Comparison of ENCODE assay signal across 11 mouse cellular contexts in the genomic region with DNA sequence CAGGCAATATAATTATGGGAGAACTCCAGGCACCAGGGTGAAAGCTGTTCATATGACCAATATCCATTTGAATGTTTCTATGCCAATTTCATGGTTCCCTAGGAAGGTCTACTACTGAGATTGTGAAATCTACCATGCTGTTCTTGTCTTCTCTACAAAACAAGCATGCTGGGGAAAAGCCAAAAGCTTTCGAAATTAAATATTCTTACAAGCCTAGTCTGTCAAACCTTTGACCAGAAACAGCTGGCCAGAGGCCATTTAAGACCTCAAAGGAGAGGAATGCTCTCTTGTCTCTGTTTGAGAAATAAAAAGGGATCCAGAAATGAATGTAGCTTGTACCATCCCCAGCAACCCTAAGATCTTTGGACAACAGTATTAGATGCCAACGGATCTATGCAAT. TPM values are rescaled to one million over a fixed set of nuclear protein-coding genes. Genes with fewer than 3 reads are reported as not detected.
A peak's percentile ranks its signal among the peaks of the same experiment; 100 is the strongest.
DNase-seq lines count a peak whose midpoint lies in the region; ATAC-seq and TF ChIP-seq lines count a peak whose summit lies in the region.
"Had no signal": no experiment of that assay in that cellular context is flagged by ENCODE, and none has a peak within 500 bp of the region (broad histone marks: within the 10 kb centered on the region; RNA-seq: fewer than 3 reads in every experiment).

No protein-coding gene starts in this region.

- no peak for TF ChIP-seq EP300 in stomach, postnatal 0 days (optimal IDR thresholded peaks at IDR 0.05)

- 87% methylated on average over 2 of the region's 2 CpGs for WGBS in heart, embryonic 10.5 days
- 48% methylated on average over 2 of the region's 2 CpGs for WGBS in stomach, postnatal 0 days
- 73% methylated on average over 2 of the region's 2 CpGs for WGBS in forebrain, postnatal 0 days

- H3K4me3 ChIP-seq in heart, embryonic 10.5 days: no peak overlapping the region
- no peak overlapping the region for H3K4me3 ChIP-seq in stomach, postnatal 0 days (ENCODE audit: low read depth, low read length)
- no peak overlapping the region for H3K4me3 ChIP-seq in forebrain, postnatal 0 days (ENCODE audit: low read depth, low read length)
- H3K4me3 ChIP-seq: liver, embryonic 15.5 days; stomach, embryonic 15.5 days had no signal

- H3K27me3 ChIP-seq in heart, embryonic 10.5 days (ENCODE audit: insufficient read depth, poor library complexity, severe bottlenecking): no peaks in the 10 kb centered on the region
- H3K27me3 ChIP-seq in stomach, postnatal 0 days (ENCODE audit: control insufficient read depth, insufficient read depth, low read length): no peaks in the 10 kb centered on the region
- no peaks in the 10 kb centered on the region for H3K27me3 ChIP-seq in forebrain, postnatal 0 days (ENCODE audit: insufficient read depth, low read length)
- H3K27me3 ChIP-seq: liver, embryonic 15.5 days; stomach, embryonic 15.5 days had no signal

- H3K9me3 ChIP-seq in heart, embryonic 10.5 days: no peaks in the 10 kb centered on the region
- no peaks in the 10 kb centered on the region for H3K9me3 ChIP-seq in stomach, postnatal 0 days (ENCODE audit: control insufficient read depth, low read length)
- no peaks in the 10 kb centered on the region for H3K9me3 ChIP-seq in forebrain, postnatal 0 days (ENCODE audit: low read length)
- H3K9me3 ChIP-seq: liver, embryonic 15.5 days; stomach, embryonic 15.5 days had no signal

- H3K4me2 ChIP-seq in stomach, postnatal 0 days (replicated peaks; ENCODE audit: low read depth): no peak overlapping the region
- no peak overlapping the region for H3K4me2 ChIP-seq in forebrain, postnatal 0 days (ENCODE audit: low read depth)
- H3K4me2 ChIP-seq: liver, embryonic 15.5 days; stomach, embryonic 15.5 days had no signal

- no peak for ATAC-seq in stomach, postnatal 0 days (ENCODE audit: low FRiP score, low TSS enrichment)
- no peak for ATAC-seq in forebrain, postnatal 0 days
- ATAC-seq: hindbrain, embryonic 16.5 days had no signal

- H3K4me1 ChIP-seq in heart, embryonic 10.5 days: peaks cover 8% of the 10 kb centered on the region; the same call in 1 of the 2 replicates
- H3K4me1 ChIP-seq in stomach, postnatal 0 days (replicated peaks; ENCODE audit: control insufficient read depth, insufficient read depth): no peaks in the 10 kb centered on the region
- H3K4me1 ChIP-seq in forebrain, postnatal 0 days (ENCODE audit: insufficient read depth): no peaks in the 10 kb centered on the region
- H3K4me1 ChIP-seq: liver, embryonic 15.5 days; stomach, embryonic 15.5 days had no signal

- H3K9ac ChIP-seq in stomach, postnatal 0 days (ENCODE audit: low read length): no peak overlapping the region
- H3K9ac ChIP-seq in forebrain, postnatal 0 days: no peak overlapping the region
- H3K9ac ChIP-seq: liver, embryonic 15.5 days; stomach, embryonic 15.5 days had no signal

- H3K27ac ChIP-seq in heart, embryonic 10.5 days: no peak overlapping the region
- no peak overlapping the region for H3K27ac ChIP-seq in stomach, postnatal 0 days (replicated peaks)
- no peak overlapping the region for H3K27ac ChIP-seq in forebrain, postnatal 0 days (ENCODE audit: low read depth, low read length)
- H3K27ac ChIP-seq: liver, embryonic 15.5 days; stomach, embryonic 15.5 days had no signal

- peak; percentile 83 to 87 for DNase-seq in heart, adult 18-20 months
- DNase-seq in heart, embryonic 10.5 days (ENCODE audit: low spot score): no peak
- DNase-seq in 3T3-L1 (ENCODE audit: low read depth, low spot score): peak; percentile 81
- peak; percentile 5 for DNase-seq in fibroblast of lung, adult 2 months (ENCODE audit: low read depth)
- peak; percentile 32 to 47 for DNase-seq in kidney, postnatal 4 days
- DNase-seq in stomach, postnatal 0 days (ENCODE audit: low spot score): no peak
- DNase-seq in forebrain, postnatal 0 days: no peak
- DNase-seq in testis, postnatal 14 days (ENCODE audit: low spot score): no peak

- no peaks in the 10 kb centered on the region for H3K36me3 ChIP-seq in heart, embryonic 10.5 days
- no peaks in the 10 kb centered on the region for H3K36me3 ChIP-seq in stomach, postnatal 0 days (ENCODE audit: control insufficient read depth, insufficient read depth, low read length)
- H3K36me3 ChIP-seq in forebrain, postnatal 0 days (ENCODE audit: insufficient read depth): no peaks in the 10 kb centered on the region
- H3K36me3 ChIP-seq: liver, embryonic 15.5 days; stomach, embryonic 15.5 days had no signal

- TF ChIP-seq CTCF in stomach, postnatal 0 days (IDR thresholded peaks at IDR 0.05; ENCODE audit: low read depth): no peak
- no peak for TF ChIP-seq CTCF in forebrain, postnatal 0 days (IDR thresholded peaks at IDR 0.05; ENCODE audit: low read depth)

RNA-seq across cellular contexts. Expression of a gene that starts 3.8 kb away (rescaled TPM):
- 1 to 10 TPM; 8.9 to 10.0 TPM for total RNA-seq in heart, adult 18-20 months (2021)
- polyA plus RNA-seq in heart, embryonic 10.5 days (2016; fragmentation: Nextera tagmentation; extraction: Ambion mirVana): 0.83 and 0.96 TPM in 2 replicates
- polyA plus RNA-seq in stomach, postnatal 0 days (2015; fragmentation: Nextera tagmentation; extraction: Ambion mirVana): 0.62 TPM in 2 replicates
- total RNA-seq in forebrain, postnatal 0 days (2014; rRNA removed): 0.15 and 0.24 TPM in 2 replicates
- polyA plus RNA-seq in forebrain, postnatal 0 days (2015; fragmentation: Nextera tagmentation; extraction: Ambion mirVana): 0.04 and 0.08 TPM in 2 replicates
- polyA plus RNA-seq: liver, embryonic 15.5 days had no signal

Comparison
In these comparisons a context has a peak if more than half of its experiments do, and no peak if none do; other contexts are left out.
1. DNase-seq: peak in heart, adult 18-20 months (2 of 2), 3T3-L1 (single experiment), fibroblast of lung, adult 2 months (single experiment) and kidney, postnatal 4 days (2 of 2); none in heart, embryonic 10.5 days (single experiment), stomach, postnatal 0 days (single experiment), forebrain, postnatal 0 days (single experiment) and testis, postnatal 14 days (single experiment).